Comparison of ENCODE assay signal across 10 mouse cellular contexts in the genomic region with DNA sequence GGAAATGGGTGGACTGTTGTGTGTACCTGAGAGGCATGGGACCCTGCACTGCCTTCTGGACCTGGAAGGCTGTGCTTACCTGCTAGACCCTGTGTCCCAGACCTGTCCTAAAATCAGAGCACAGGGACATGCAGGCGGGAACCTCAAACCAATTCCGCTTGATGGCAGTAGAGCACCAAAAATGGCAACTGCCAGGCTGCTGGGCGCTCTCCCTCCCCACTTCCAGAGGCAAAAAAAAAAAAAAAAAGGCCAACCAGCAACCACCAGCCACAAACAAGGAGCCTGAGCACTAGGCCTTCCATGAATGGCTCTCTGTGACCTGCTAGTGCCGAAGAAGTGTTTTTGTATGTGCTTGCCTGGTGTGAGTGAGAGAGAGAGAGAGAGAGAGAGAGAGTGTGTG.
DNase-seq lines count a peak whose midpoint lies in the region; ATAC-seq and TF ChIP-seq lines count a peak whose summit lies in the region.
"Had no signal": no experiment of that assay in that cellular context is flagged by ENCODE, and none has a peak within 500 bp of the region (broad histone marks: within the 10 kb centered on the region; RNA-seq: fewer than 3 reads in every experiment).

No protein-coding gene starts in this region.

- H3K4me3 ChIP-seq in kidney, postnatal 0 days (replicated peaks; ENCODE audit: low read depth, low read length): no peak overlapping the region
- no peak overlapping the region for H3K4me3 ChIP-seq in kidney, embryonic 14.5 days (ENCODE audit: low read length)
- H3K4me3 ChIP-seq in ES-Bruce4 (ENCODE audit: low read depth, low read length): no peak overlapping the region
- H3K4me3 ChIP-seq in embryonic facial prominence, embryonic 11.5 days (ENCODE audit: low read depth, low read length): no peak overlapping the region
- H3K4me3 ChIP-seq: liver, embryonic 12.5 days had no signal

- WGBS in kidney, postnatal 0 days: 71% methylated on average over 4 of the region's 4 CpGs
- 60% methylated on average over 4 of the region's 4 CpGs for WGBS in kidney, embryonic 14.5 days
- 69% methylated on average over 4 of the region's 4 CpGs for WGBS in embryonic facial prominence, embryonic 11.5 days

- H3K4me1 ChIP-seq in kidney, postnatal 0 days (replicated peaks; ENCODE audit: insufficient read depth, low read length): no peaks in the 10 kb centered on the region
- no peaks in the 10 kb centered on the region for H3K4me1 ChIP-seq in kidney, embryonic 14.5 days (ENCODE audit: control insufficient read depth, insufficient read depth, low read length)
- no peaks in the 10 kb centered on the region for H3K4me1 ChIP-seq in ES-Bruce4 (ENCODE audit: control insufficient read depth, insufficient read depth, low read length)
- H3K4me1 ChIP-seq in embryonic facial prominence, embryonic 11.5 days (ENCODE audit: control insufficient read depth, insufficient read depth, low read length): no peaks in the 10 kb centered on the region
- H3K4me1 ChIP-seq: liver, embryonic 12.5 days had no signal

- no peaks in the 10 kb centered on the region for H3K27me3 ChIP-seq in kidney, postnatal 0 days (ENCODE audit: insufficient read depth, low read length)
- no peaks in the 10 kb centered on the region for H3K27me3 ChIP-seq in kidney, embryonic 14.5 days (ENCODE audit: control insufficient read depth, insufficient read depth, low read length)
- H3K27me3 ChIP-seq in ES-Bruce4 (ENCODE audit: control insufficient read depth, insufficient read depth, low read length, poor library complexity, severe bottlenecking): no peaks in the 10 kb centered on the region
- H3K27me3 ChIP-seq in embryonic facial prominence, embryonic 11.5 days (ENCODE audit: control insufficient read depth, insufficient read depth, low read length): no peaks in the 10 kb centered on the region
- H3K27me3 ChIP-seq: liver, embryonic 12.5 days had no signal

- H3K9me3 ChIP-seq in kidney, postnatal 0 days (replicated peaks; ENCODE audit: low read length): no peaks in the 10 kb centered on the region
- H3K9me3 ChIP-seq in kidney, embryonic 14.5 days (ENCODE audit: control insufficient read depth, low read length): no peaks in the 10 kb centered on the region
- no peaks in the 10 kb centered on the region; the same call in 1 of the 2 replicates for H3K9me3 ChIP-seq in ES-Bruce4 (replicated peaks; ENCODE audit: control insufficient read depth, insufficient read depth, low read length, poor library complexity, severe bottlenecking)
- no peaks in the 10 kb centered on the region for H3K9me3 ChIP-seq in embryonic facial prominence, embryonic 11.5 days (replicated peaks; ENCODE audit: control insufficient read depth, low read length)
- H3K9me3 ChIP-seq: liver, embryonic 12.5 days had no signal

- no peak for ATAC-seq in kidney, postnatal 0 days (replicated peaks; ENCODE audit: low FRiP score, low read depth)
- no peak for ATAC-seq in kidney, embryonic 14.5 days (ENCODE audit: low FRiP score, low TSS enrichment)
- ATAC-seq in embryonic facial prominence, embryonic 11.5 days (replicated peaks; ENCODE audit: insufficient number of reproducible peaks, low FRiP score, low TSS enrichment, low read depth): no peak
- ATAC-seq: liver, embryonic 12.5 days had no signal

- H3K4me2 ChIP-seq in kidney, postnatal 0 days (ENCODE audit: low read length): no peak overlapping the region
- no peak overlapping the region for H3K4me2 ChIP-seq in kidney, embryonic 14.5 days (replicated peaks; ENCODE audit: low read depth, low read length)
- no peak overlapping the region for H3K4me2 ChIP-seq in embryonic facial prominence, embryonic 11.5 days (ENCODE audit: low read depth, low read length)
- H3K4me2 ChIP-seq: heart, embryonic 11.5 days; liver, embryonic 12.5 days had no signal

- TF ChIP-seq EP300 in ES-Bruce4 (IDR thresholded peaks at IDR 0.05; ENCODE audit: insufficient read depth, low read depth, low read length): no peak

- H3K9ac ChIP-seq in kidney, postnatal 0 days (ENCODE audit: low read depth, low read length): no peak overlapping the region
- H3K9ac ChIP-seq in kidney, embryonic 14.5 days (ENCODE audit: low read depth, low read length): no peak overlapping the region
- no peak overlapping the region for H3K9ac ChIP-seq in ES-Bruce4 (ENCODE audit: low read depth, poor library complexity, severe bottlenecking)
- H3K9ac ChIP-seq in embryonic facial prominence, embryonic 11.5 days (replicated peaks; ENCODE audit: low read length): no peak overlapping the region
- H3K9ac ChIP-seq: liver, embryonic 12.5 days had no signal

- no peak for TF ChIP-seq POLR2A in ES-Bruce4 (IDR thresholded peaks at IDR 0.05; ENCODE audit: insufficient read depth, low read length)

- H3K27ac ChIP-seq in kidney, postnatal 0 days: no peak overlapping the region
- H3K27ac ChIP-seq in kidney, embryonic 14.5 days (ENCODE audit: low read depth, low read length): no peak overlapping the region
- no peak overlapping the region for H3K27ac ChIP-seq in ES-Bruce4 (ENCODE audit: insufficient read depth, low read length)
- H3K27ac ChIP-seq in embryonic facial prominence, embryonic 11.5 days (replicated peaks; ENCODE audit: low read depth, low read length): no peak overlapping the region
- H3K27ac ChIP-seq: liver, embryonic 12.5 days had no signal

- peak; percentile 32 for DNase-seq in cerebellum, adult 11 months
- no peak for DNase-seq in cerebellum, adult 11-12 months
- DNase-seq in kidney, postnatal 0 days (ENCODE audit: low spot score): no peak
- peak; percentile 15 for DNase-seq in embryonic facial prominence, embryonic 11.5 days (ENCODE audit: low spot score)
- no peak for DNase-seq in thymus, postnatal 14 days
- no peak for DNase-seq in natural killer cell, adult 2 months (ENCODE audit: low spot score in 2 of 2)

- peak; percentile 41; the same call in 1 of the 2 replicates for TF ChIP-seq CTCF in kidney, postnatal 0 days (IDR thresholded peaks at IDR 0.05; ENCODE audit: low read depth)
- TF ChIP-seq CTCF in ES-Bruce4 (IDR thresholded peaks at IDR 0.05; ENCODE audit: low read depth, low read length): peak; percentile 19

- no peaks in the 10 kb centered on the region for H3K36me3 ChIP-seq in kidney, postnatal 0 days (ENCODE audit: insufficient read depth, low read length)
- peaks cover 6% of the 10 kb centered on the region; the same call in 1 of the 2 replicates for H3K36me3 ChIP-seq in kidney, embryonic 14.5 days (ENCODE audit: control insufficient read depth, insufficient read depth, low read length)
- H3K36me3 ChIP-seq in ES-Bruce4 (ENCODE audit: control insufficient read depth, insufficient read depth, low read length, poor library complexity, severe bottlenecking): peaks cover 4% of the 10 kb centered on the region
- H3K36me3 ChIP-seq in embryonic facial prominence, embryonic 11.5 days (replicated peaks; ENCODE audit: control insufficient read depth, insufficient read depth, low read depth, low read length): no peaks in the 10 kb centered on the region

Comparison
In these comparisons a context has a peak if more than half of its experiments do, and no peak if none do; other contexts are left out.
1. DNase-seq: peak in cerebellum, adult 11 months (single experiment) and embryonic facial prominence, embryonic 11.5 days (single experiment); none in cerebellum, adult 11-12 months (single experiment), kidney, postnatal 0 days (single experiment), thymus, postnatal 14 days (single experiment) and natural killer cell, adult 2 months (0 of 2).